Mouse (Mus musculus) E14TG2a.4 (cell line): ENCODE measurements around the gene Tcf15.

ENCODE experiments used
- H3K27me3 ChIP-seq: 2 replicates; pipeline ENCODE4 v1.6.1; 2014; ENCODE audit warnings: low read length, control low read depth; ENCODE audit not compliant: insufficient read depth
- H3K36me3 ChIP-seq: 2 replicates; pipeline ENCODE4 v1.6.1; 2014; ENCODE audit warnings: low read length, control low read depth; ENCODE audit not compliant: insufficient read depth
- H3K4me1 ChIP-seq: replicated peaks from 2 replicates; pipeline ENCODE4 v1.6.1; 2014; ENCODE audit warnings: low read depth, low read length, control low read depth
- H3K4me3 ChIP-seq: replicated peaks from 2 replicates; pipeline ENCODE4 v1.5.1; 2014; ENCODE audit warnings: mild to moderate bottlenecking, low read length
- H3K9me3 ChIP-seq: 2 replicates; pipeline ENCODE4 v1.6.1; 2014; ENCODE audit warnings: low read length, control low read depth
- CTCF ChIP-seq: conservative IDR thresholded peaks from 2 replicates; pipeline ENCODE4 v1.5.1; 2014; ENCODE audit warnings: low read length
- NANOG ChIP-seq: IDR thresholded peaks from 2 replicates; pipeline ENCODE4 v1.6.1; 2014; ENCODE audit warnings: borderline replicate concordance, low read length, mixed read lengths
- POU5F1 ChIP-seq: IDR thresholded peaks from 2 replicates; pipeline ENCODE4 v1.6.1; 2014; ENCODE audit warnings: low read length, borderline replicate concordance

The Tcf15 gene

DNA sequence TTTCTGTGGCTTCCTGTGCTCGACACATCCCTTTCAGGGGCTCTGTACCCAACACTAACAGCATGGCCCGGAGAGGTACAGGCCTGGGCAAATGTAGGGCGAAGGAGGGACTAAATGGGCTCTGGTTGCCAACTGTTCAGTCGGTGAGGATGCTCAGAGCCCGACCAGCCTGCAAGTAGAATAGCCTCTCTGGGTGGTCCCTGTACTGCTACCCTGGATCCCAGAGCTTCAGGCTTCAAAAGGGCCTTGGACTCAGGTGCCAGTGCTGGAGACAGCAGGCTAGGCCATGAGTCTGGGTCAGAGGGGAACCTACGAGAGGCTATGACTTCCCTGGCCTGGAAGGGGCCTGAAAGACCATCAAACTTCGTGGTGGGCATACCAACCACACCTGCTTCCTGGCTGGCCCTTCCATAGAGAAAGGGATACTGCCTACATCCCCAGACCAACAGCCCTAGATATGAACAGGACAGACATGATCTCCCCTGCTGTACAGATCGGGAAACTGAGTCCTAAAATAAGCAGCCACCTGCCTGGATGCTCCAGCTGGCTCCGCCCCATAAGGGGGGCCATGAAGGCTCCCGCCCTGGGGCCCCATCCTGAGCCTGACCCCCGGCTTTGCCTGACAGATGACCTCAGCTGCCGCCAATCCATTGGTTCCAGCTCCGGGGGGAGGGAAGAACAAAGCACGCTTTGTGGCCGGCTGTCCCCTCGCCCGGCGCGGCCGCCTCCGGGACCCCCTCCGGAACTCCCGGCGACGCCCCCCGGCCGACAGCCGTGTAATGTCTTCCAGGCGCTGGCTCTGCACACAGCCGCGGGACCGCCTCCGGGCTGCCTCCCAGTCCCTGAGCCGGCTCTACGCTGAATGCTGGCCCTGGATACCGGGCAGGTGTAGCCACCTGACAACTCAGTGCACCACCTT is 29.0 kb upstream of the Tcf15 start:
- H3K4me1 ChIP-seq, result peaks cover 64% of the 10 kb centered on the region
- H3K36me3 ChIP-seq, result peaks cover 18% of the 10 kb centered on the region
- no peaks in the 10 kb centered on the region for H3K27me3 ChIP-seq
- no peak; the same call in 1 of the 2 replicates for TF ChIP-seq CTCF
- no peak for TF ChIP-seq POU5F1
- no peak for TF ChIP-seq NANOG
- H3K4me3 ChIP-seq, result peak overlapping the region; percentile 71
- no peaks in the 10 kb centered on the region for H3K9me3 ChIP-seq

DNA sequence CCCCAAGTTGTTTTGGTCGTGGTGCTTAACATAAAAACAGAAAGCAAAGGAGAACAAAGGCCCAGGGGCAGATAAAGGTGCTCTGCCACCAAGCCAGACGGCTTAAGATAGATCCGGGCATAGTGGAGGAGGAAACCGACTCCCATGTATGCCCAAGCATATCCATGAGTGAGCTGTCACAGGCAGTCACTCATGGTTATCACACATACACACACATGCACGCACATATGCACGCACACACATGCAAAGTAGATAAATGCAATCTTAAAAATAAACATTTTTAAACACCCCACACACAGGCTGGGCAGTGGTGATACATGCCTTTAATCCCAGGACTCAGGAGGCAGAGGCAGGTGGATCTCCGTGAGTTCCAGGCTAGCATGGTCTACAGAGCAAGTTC is 25.7 kb upstream of the Tcf15 start:
- H3K4me1 ChIP-seq, result peaks cover 79% of the 10 kb centered on the region
- H3K36me3 ChIP-seq, result no peaks in the 10 kb centered on the region
- peaks cover 5% of the 10 kb centered on the region; the same call in 1 of the 2 replicates for H3K27me3 ChIP-seq
- H3K4me3 ChIP-seq, result no peak overlapping the region
- TF ChIP-seq POU5F1 (no peak), CTCF (no peak)
- H3K9me3 ChIP-seq, result no peaks in the 10 kb centered on the region

- no peaks in the 10 kb centered on the region for H3K9me3 ChIP-seq
- peaks cover 5% of the 10 kb centered on the region; the same call in 1 of the 2 replicates for H3K27me3 ChIP-seq
- H3K4me1 ChIP-seq, result peaks cover 78% of the 10 kb centered on the region
- H3K36me3 ChIP-seq, result no peaks in the 10 kb centered on the region
- TF ChIP-seq POU5F1 (no peak), CTCF (no peak), NANOG (no peak)
- H3K4me3 ChIP-seq, result no peak overlapping the region
Measured at GRCm38 (mm10) chr2:152119228-152119865, 24.0 kb upstream of the Tcf15 start.

GRCm38 (mm10) chr2:152122896-152123295 is 20.5 kb upstream of the Tcf15 start:
- Histone ChIP-seq H3K27me3 (peaks cover 5% of the 10 kb centered on the region; the same call in 1 of the 2 replicates), H3K36me3 (no peaks in the 10 kb centered on the region), H3K4me1 (peaks cover 48% of the 10 kb centered on the region), H3K9me3 (no peaks in the 10 kb centered on the region), H3K4me3 (no peak overlapping the region)
- TF ChIP-seq CTCF (no peak), POU5F1 (no peak), NANOG (no peak)

DNA sequence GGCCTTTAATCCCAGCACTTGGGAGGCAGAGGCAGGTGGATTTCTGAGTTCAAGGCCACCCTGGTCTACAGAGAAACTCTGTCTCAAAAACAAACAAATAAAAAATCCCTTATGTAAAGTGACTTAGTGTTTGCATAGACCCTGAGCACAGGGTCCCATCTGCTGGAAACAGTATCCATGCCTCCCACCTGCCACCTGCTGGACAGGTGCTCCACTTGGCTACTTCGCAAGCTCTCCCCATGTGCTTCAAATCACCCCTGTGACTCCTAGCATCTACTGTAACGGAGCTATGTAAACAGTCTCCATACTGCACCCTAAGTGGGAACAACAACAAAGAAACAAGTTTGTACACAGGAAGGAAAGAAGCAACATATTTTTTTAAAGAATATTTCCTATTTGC is 14.8 kb upstream of the Tcf15 start:
- H3K27me3 ChIP-seq, result 0 out of 2 replicates have a peak, but pooled peaks cover 5% of the 10 kb centered on the region
- H3K4me1 ChIP-seq, result peaks cover 39% of the 10 kb centered on the region
- H3K4me3 ChIP-seq, result no peak overlapping the region
- no peaks in the 10 kb centered on the region for H3K9me3 ChIP-seq
- TF ChIP-seq CTCF (peak; percentile 16; the same call in 1 of the 2 replicates), NANOG (no peak), POU5F1 (no peak)
- no peaks in the 10 kb centered on the region for H3K36me3 ChIP-seq

DNA sequence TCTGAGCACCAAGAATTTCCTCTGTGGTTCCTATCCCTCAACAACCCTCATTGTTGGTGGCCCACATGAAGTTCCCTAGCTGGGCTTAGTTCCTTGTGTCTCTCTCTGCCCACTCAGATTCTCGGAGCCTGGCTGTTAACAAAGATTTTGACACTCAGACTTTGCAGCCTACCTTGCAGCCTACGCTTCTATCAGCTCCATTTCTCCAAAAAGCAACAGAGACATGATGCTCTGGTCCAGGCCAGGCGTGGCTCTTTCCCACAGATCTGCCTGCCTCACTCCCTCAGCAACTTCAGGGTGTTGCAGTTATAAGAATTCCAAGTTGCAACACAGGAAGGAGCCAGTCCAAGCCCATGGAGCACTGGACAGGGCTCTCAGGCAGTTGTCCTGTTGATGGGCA is 13.6 kb upstream of the Tcf15 start:
- Histone ChIP-seq H3K4me3 (no peak overlapping the region), H3K4me1 (peaks cover 30% of the 10 kb centered on the region), H3K9me3 (no peaks in the 10 kb centered on the region), H3K27me3 (0 out of 2 replicates have a peak, but pooled peaks cover 5% of the 10 kb centered on the region), H3K36me3 (no peaks in the 10 kb centered on the region)
- TF ChIP-seq CTCF (no peak), POU5F1 (no peak), NANOG (no peak)

DNA sequence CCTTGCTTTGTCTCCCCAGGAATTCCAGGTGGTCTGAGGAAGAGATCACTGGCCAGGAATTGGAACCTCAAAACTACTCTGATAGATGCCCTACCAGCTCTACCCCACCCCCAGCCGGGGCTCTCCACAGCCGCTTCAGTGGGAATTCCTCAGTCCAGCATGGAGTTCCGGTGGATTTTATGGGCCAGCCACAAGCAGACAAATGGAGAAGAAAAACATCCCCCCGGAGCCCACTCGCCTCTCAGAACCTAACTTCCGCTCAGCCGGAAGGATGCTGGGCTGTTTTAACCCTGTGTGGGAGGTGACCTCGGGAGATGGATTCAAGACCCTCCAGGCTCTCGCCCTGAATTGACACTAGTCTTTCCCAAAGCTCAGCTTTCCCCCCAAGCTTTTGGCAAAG is 11.3 kb upstream of the Tcf15 start:
- TF ChIP-seq CTCF (no peak), NANOG (no peak), POU5F1 (no peak)
- peak overlapping the region; percentile 32; the same call in 1 of the 2 replicates for H3K4me3 ChIP-seq
- H3K9me3 ChIP-seq, result no peaks in the 10 kb centered on the region
- H3K36me3 ChIP-seq, result no peaks in the 10 kb centered on the region
- H3K4me1 ChIP-seq, result peaks cover 30% of the 10 kb centered on the region
- H3K27me3 ChIP-seq, result peaks cover 12% of the 10 kb centered on the region

DNA sequence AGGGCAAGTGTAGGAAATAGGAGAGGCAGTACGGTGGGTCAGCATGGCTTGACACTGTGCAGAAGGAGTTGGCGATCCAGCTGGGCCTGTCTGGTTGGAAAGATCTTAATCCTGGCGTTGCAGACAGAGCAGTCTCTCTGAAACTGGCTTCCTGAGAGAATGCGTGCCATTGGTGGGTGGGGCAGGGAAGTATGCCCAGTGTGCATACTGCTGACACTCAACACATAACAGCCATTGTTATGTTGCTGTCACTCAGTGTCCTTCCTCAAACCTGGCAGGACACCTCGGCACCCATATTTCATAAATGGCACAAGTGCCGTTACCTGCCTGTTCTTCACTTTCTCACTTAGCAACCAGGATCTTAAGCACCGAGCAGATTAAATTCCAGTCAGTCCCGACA is 10.7 kb upstream of the Tcf15 start:
- Histone ChIP-seq H3K27me3 (peaks cover 12% of the 10 kb centered on the region), H3K9me3 (no peaks in the 10 kb centered on the region), H3K4me1 (peaks cover 30% of the 10 kb centered on the region), H3K4me3 (peak overlapping the region; percentile 32; the same call in 1 of the 2 replicates), H3K36me3 (no peaks in the 10 kb centered on the region)
- no peak for TF ChIP-seq CTCF
- TF ChIP-seq NANOG, result no peak
- no peak for TF ChIP-seq POU5F1
